Mouse (Mus musculus) c-Kit-positive CD71-positive TER-119-negative erythroid progenitor cells, embryonic 14.5 days (primary cell): ENCODE results near the gene Npw.
"Not testable (repeated sequence)": the region's sequence is repeated elsewhere in the genome, so short reads cannot be mapped to it uniquely, and the experiment has no call there.

Source experiments
- DNase-seq: peaks from one replicate; pipeline ENCODE4 v3.0.0-alpha.2; 2013; ENCODE audit warnings: low read depth

Gene Npw

GRCm38 (mm10) chr17:24671346-24671745 is 13.1 kb upstream of the Npw start:
- no peak for DNase-seq

- no peak for DNase-seq
Measured at GRCm38 (mm10) chr17:24670246-24670844, 12.1 kb upstream of the Npw start.

- peak; percentile 84 for DNase-seq
Measured at GRCm38 (mm10) chr17:24669545-24670245, 11.4 kb upstream of the Npw start, which contains the start of gene Zfp598. Zfp598 (plus strand) TSS chr17:24669687.

GRCm38 (mm10) chr17:24669214-24669544 is 10.9 kb upstream of the Npw start:
- DNase-seq: not testable (repeated sequence)

GRCm38 (mm10) chr17:24667416-24667815 is 9.2 kb upstream of the Npw start:
- no peak for DNase-seq

- DNase-seq: not testable (repeated sequence)
Measured at GRCm38 (mm10) chr17:24667011-24667410, 8.8 kb upstream of the Npw start.

GRCm38 (mm10) chr17:24654969-24655368 is 3.3 kb downstream of the Npw start:
- no peak for DNase-seq

GRCm38 (mm10) chr17:24653967-24654710 is 4.1 kb downstream of the Npw start:
- DNase-seq: no peak

- no peak for DNase-seq
Measured at GRCm38 (mm10) chr17:24651835-24652234, 6.4 kb downstream of the Npw start.

GRCm38 (mm10) chr17:24650766-24651165 is 7.5 kb downstream of the Npw start:
- no peak for DNase-seq

GRCm38 (mm10) chr17:24650070-24650616 is 8.1 kb downstream of the Npw start, which contains the start of gene Slc9a3r2:
Slc9a3r2 (minus strand) TSS chr17:24650327.
- DNase-seq: no peak

- DNase-seq: no peak
Measured at GRCm38 (mm10) chr17:24649581-24650069, 8.6 kb downstream of the Npw start.

GRCm38 (mm10) chr17:24648731-24649377 is 9.4 kb downstream of the Npw start:
- no peak for DNase-seq

- DNase-seq: no peak
Measured at GRCm38 (mm10) chr17:24647493-24647892, 10.8 kb downstream of the Npw start.

- no peak for DNase-seq
Measured at GRCm38 (mm10) chr17:24646381-24646780, 11.9 kb downstream of the Npw start.

GRCm38 (mm10) chr17:24645916-24646315 is 12.3 kb downstream of the Npw start:
- DNase-seq: no peak

- DNase-seq: no peak
Measured at GRCm38 (mm10) chr17:24644875-24645721, 13.2 kb downstream of the Npw start.

- no peak for DNase-seq
Measured at GRCm38 (mm10) chr17:24644030-24644715, 14.1 kb downstream of the Npw start.

- no peak for DNase-seq
Measured at GRCm38 (mm10) chr17:24642791-24643343, 15.4 kb downstream of the Npw start.

GRCm38 (mm10) chr17:24641944-24642343 is 16.3 kb downstream of the Npw start:
- DNase-seq: no peak
